Mouse (Mus musculus) adrenal gland, postnatal 14 days (tissue): ENCODE measurements around the gene Krt34. TPM values are rescaled to one million over a fixed set of nuclear protein-coding genes. Genes with fewer than 3 reads are reported as not detected.

Source experiments
- DNase-seq: peaks from one replicate; pipeline ENCODE4 v3.0.0; 2021; ENCODE audit warnings: mixed read lengths
- long read RNA-seq, 2 experiments: library from polyadenylated mRNA; stranded (forward); transcript quantifications; one replicate each; pipeline ENCODE4 v2.0.0; 2021
- total RNA-seq: library from RNA; stranded (reverse); gene quantifications from 2 replicates; pipeline ENCODE4 v1.2.3, GENCODE M21; 2021

Gene Krt34
- total RNA-seq: not detected in 2 replicates
- long read RNA-seq, experiment 1: 0 reads
- long read RNA-seq, experiment 2: 0 reads

DNA sequence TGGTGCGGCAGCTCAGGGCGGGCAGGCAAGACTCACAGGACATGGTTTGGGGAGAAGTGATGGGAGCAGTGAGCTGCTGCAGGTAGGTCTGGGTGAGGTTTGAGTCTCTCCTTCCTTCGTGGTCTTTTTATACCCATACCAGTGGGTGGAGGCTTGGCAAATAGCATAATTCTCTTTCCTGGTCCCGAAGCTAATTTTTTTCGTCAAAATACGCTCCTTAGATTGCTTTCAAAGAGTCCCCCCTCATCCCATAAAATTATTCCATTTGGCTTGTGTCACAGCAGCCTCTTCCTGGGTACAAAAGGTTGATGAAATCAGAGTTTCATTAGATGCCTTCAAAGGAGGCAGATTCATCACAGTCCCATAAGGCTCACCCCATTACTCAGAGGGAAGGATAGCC lies at the start of gene Krt34:
TSS of gene Krt34 (minus strand) at position 101 of the 400 bp plus-strand sequence.
- DNase-seq: no peak

DNA sequence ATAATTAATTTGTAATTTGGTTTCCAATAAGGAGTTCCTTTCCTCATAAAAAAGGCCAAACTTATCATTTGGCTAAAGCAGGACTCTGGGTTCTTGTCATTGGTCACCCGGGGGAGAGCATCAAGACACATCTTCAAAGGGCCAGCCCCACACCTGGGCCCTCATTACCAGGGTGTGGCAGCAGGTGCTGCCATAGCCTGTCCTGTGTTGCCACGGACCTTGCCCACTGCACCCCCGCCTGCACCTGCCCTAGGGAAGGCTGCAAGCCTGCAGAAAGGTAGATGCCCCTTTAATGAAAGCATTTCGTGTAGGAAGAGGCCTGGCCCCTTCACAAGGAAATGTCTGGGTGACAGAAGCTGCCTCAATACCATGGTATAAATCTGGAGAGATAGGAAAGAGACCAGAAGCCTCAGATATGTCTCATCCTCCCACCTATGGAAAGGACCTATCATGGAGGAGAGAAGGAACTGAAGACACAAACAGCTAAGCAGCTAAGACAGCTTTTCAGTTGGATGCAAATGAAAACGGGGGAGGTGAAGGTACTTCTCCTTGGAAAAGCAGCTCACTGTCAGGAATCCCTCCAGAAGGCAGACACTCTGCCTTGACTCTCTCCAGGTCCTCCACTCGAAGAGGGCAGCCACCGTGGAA lies 47.1 kb upstream of the Krt34 start:
- DNase-seq: no peak

- no peak for DNase-seq
These were observed 46.5 kb upstream of the Krt34 start, which contains the start of gene Krt32 for GRCm38 (mm10) chr11:100087861-100088260. Krt32 (minus strand) TSS chr11:100088226.

- no peak for DNase-seq
These were observed 32.5 kb upstream of the Krt34 start for GRCm38 (mm10) chr11:100073873-100074272.

DNA sequence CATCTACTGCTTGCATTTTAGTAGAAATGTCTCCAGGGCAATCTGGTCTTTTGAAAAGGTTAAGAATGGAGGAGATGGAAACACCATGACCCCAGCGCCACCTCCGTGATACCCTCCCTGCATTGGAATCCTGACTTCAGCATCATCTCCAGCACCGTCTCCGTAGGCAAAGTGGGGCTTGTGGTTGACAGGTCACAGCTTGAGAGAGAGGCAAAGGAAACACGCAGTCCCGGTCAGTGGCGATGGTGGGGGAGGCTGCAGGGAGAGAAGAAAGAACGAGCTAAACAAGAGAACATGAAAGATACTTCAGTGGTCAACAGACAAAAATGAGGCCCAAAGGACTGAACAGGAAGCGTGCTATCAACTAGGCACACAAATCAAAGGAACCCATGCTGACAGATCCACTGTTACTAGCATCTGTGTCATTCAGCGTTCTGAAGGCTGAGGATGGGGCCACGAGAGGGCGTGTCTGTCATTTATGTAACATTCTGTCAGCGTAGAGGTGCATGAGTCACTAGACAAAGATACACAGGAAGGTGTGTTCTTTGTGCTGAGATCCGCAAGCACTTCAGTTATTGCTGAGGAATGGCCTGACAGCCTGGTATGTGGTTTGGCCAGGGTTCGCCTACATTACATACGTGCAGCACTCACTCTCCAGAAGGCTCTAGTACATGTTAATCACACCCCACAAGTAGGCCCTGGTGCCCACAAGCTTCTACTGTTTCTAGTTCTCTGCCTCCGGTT lies 26.1 kb upstream of the Krt34 start:
- DNase-seq: no peak

GRCm38 (mm10) chr11:100066236-100067010 lies 25.1 kb upstream of the Krt34 start:
- no peak for DNase-seq

DNA sequence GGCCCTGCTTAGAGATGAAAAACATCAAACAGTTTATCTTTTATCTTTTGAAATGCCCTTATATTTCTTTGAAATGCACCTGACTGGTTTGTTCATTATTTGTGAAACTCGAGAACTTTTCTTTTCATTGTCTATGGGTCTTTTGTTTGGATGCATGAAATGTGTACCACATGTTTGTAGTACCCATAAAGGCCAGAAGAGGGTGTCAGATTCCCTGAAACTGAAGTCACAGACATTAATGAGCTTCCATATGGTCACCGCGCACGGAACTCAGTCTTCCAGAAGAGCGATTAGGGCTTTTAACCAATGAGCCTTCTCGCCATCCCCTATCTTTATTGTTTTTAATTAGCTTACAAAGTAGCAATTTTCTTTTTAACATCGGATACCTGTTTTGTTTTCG lies 17.5 kb upstream of the Krt34 start:
- no peak for DNase-seq

- no peak for DNase-seq
These were observed 14.6 kb upstream of the Krt34 start for GRCm38 (mm10) chr11:100055686-100056655.

- no peak for DNase-seq
These were observed 9.1 kb upstream of the Krt34 start, which contains the start of gene Krt31 for GRCm38 (mm10) chr11:100050451-100050850. Krt31 (minus strand) TSS chr11:100050551.

DNA sequence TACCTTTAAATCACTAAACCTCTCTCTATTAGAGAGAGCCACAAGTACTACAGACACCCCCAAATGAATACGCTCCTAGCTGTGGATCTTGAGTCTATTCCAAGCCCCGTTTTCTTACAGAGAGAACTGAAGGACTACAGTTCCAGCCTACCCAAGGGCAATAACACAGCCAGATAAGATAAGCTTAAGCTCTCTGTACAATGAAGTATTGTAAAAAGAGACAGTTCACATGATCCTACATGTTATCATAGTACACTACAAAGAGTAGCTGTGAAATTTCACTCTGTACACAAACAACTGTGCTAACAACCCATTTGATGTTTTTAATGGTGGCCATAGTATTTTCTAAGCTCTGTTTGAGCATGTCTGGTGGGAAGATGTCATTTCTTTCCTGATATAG lies 5.8 kb upstream of the Krt34 start:
- DNase-seq: no peak

GRCm38 (mm10) chr11:100046303-100046866 lies 5.0 kb upstream of the Krt34 start:
- DNase-seq: no peak

DNA sequence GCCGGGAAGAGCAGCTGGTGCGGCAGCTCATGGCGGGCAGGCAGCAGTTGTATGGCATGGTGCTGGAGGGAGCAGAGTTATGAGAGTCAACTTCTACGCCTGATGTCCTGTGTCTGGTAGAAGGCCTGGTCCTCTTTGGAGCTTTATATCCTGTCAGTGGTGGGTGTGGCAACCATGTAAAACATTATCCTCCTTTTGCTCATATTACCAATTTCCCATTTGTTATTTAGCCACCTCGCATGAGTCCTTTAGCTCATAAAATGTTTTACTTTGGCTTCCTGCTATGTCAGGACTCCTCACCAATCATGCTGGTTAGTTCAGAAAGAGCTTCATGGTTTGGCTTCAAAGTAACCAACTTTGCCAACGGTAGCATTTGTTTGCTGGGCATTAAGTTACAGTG lies 11.6 kb downstream of the Krt34 start, which contains the start of gene Krt33b:
TSS of gene Krt33b (minus strand) at position 101 of the 400 bp plus-strand sequence.
- no peak for DNase-seq

- no peak for DNase-seq
These were observed 19.9 kb downstream of the Krt34 start for GRCm38 (mm10) chr11:100021438-100021837.

GRCm38 (mm10) chr11:100019466-100019865 lies 21.9 kb downstream of the Krt34 start:
- DNase-seq: no peak

- DNase-seq: no peak
These were observed 25.2 kb downstream of the Krt34 start, which contains the start of gene Krt33a for GRCm38 (mm10) chr11:100016112-100016511. Krt33a (minus strand) TSS chr11:100016212.

- no peak for DNase-seq
These were observed 27.6 kb downstream of the Krt34 start for GRCm38 (mm10) chr11:100013691-100014171.

DNA sequence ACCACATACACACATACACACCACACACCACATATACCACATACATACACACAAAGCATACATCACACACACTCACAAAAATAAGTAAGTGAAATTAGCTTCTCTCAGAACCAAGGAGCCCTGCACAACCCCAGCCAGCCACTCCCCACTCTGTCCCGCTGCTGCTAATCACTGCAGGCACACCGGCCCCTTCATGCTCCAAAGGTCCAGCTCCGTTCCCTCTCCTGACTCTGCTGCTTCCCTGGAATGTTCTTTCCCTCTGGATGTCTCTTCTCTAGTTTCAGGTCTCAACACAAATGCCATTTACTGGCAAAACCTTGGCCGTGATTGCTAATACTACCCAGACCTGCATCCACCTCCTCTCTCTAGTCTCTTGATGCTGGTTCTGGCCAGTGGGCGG lies 30.7 kb downstream of the Krt34 start:
- no peak for DNase-seq

DNA sequence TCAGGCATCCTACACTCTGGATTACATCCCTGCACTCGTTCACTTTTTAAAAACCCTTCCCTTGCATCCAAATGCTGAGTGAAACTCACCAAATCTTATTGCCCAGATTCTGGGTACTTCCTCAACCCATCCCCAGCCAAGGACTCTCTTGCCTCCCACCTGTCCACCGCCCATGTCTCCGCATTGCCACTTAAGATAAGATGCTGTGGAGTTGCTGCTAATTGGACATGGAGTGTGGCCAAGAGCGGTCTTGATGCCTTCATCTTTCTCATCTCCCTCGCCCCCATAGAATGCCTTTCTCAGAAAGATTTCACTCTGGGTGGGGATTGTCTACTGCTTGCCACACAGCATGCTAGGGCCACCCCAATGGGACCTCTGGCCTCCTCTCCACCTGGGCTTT lies 33.0 kb downstream of the Krt34 start:
- DNase-seq: no peak

DNA sequence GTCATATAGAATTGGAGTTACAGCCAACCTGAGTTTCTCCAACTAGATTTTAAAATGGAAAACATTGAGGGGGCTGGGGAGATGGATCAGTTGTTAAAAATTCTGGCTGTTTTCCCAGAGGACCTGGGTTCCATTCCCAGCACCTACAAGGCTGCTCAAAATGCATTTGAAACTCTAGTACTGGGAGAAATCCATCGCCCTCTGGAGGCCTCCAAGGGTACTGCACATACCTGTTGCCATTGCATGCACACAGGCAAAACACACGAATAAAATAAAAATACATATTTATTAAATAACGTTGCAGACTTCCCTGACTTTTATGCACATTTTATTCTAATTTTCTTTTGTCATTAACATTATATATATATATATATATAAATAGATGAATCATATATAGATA lies 34.7 kb downstream of the Krt34 start:
- DNase-seq: peak; percentile 14

GRCm38 (mm10) chr11:100005905-100006304 lies 35.4 kb downstream of the Krt34 start:
- DNase-seq: no peak

DNA sequence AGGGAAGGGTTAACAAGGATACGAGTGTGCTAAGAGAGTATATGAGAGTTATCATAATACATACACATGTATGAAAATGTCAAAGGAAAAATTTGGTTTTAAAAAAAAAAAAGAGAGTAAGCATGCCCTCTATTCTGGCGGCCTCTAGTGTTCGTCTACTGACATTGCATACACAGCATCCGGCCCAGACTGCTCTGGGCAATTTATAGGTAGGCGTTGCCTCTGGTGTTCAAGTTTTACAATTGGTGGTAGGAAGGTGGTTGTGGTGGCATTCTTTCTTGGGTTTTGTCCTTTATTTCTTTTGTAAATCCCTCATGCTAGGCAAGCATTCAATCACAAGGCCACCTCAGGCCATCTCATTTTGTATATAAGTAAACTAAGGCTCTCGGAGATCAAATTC lies 36.5 kb downstream of the Krt34 start:
- DNase-seq: peak; percentile 62
